Mouse (Mus musculus): ENCODE data around the gene Tgfbr2. TPM values are rescaled to one million over a fixed set of nuclear protein-coding genes. Genes with fewer than 3 reads are reported as not detected.

Tgfbr2 gene
- total and polyA plus RNA-seq, 3 experiments, result 19.6 to 46.3 (median 42.8) TPM

GRCm38 (mm10) chr9:116137645-116138044 lies 37.5 kb downstream of the Tgfbr2 start:
- no peaks in the 10 kb centered on the region for H3K9me3 ChIP-seq (replicated peaks; ENCODE audit: low read length)

GRCm38 (mm10) chr9:116136811-116137210 lies 38.3 kb downstream of the Tgfbr2 start:
- Histone ChIP-seq H3K79me2 (replicated peaks; ENCODE audit: control insufficient read depth, extremely low read depth, insufficient read depth, poor library complexity, severe bottlenecking) (peaks cover 75% of the 10 kb centered on the region), H3K9me3 (replicated peaks; ENCODE audit: low read length) (no peaks in the 10 kb centered on the region), H3K27me3 (replicated peaks) (no peaks in the 10 kb centered on the region), H3K9ac (ENCODE audit: insufficient read depth, low read depth) (peak overlapping the region; percentile 52; the same call in 1 of the 2 replicates), H3K4me2 (ENCODE audit: insufficient read depth, low read depth, poor library complexity, severe bottlenecking) (peak overlapping the region; percentile 63), H3K4me1 (ENCODE audit: control insufficient read depth in 1 of 2, insufficient read depth in 2 of 2) (peaks cover 45 to 86% of the 10 kb centered on the region in 2 experiments), H3K36me3 (replicated peaks in 1 of 2; ENCODE audit: control insufficient read depth in 1 of 2, insufficient read depth in 1 of 2, low read length in 1 of 2) (peaks cover 16 to 62% of the 10 kb centered on the region in 2 experiments), H3K27ac (ENCODE audit: insufficient read depth, low read depth) (peak overlapping the region; percentile 93), H3K4me3 (replicated peaks in 1 of 3; ENCODE audit: low read depth in 2 of 3, low read length in 2 of 3, poor library complexity in 1 of 3) (no peak overlapping the region)
- in situ Hi-C loops (cut with MboI; ENCODE audit: low pct_ligation_motif_present, low pct_unique_long_range_greater_than_20kb, low sequenced_read_pairs) (loop anchor here (5.0 to 10.0 kb wide), 2 partner anchors 35 to 248 kb away; no protein-coding TSS in a partner anchor), dilution Hi-C loops (cut with MboI; ENCODE audit: extremely low pct_ligation_motif_present, extremely low pct_unique_long_range_greater_than_20kb, low sequenced_read_pairs) (no loop called here)
- DNase-seq (ENCODE audit: extremely low read depth), result peak; percentile 84
- TF ChIP-seq TCF12 (IDR thresholded peaks at IDR 0.05; ENCODE audit: low read depth, low read length), result peak; percentile 93
- no peak for TF ChIP-seq GABPA (IDR thresholded peaks at IDR 0.05; ENCODE audit: insufficient replicate concordance, low read depth, low read length)
- TF ChIP-seq JUND (conservative IDR thresholded peaks at IDR 0.05; ENCODE audit: low read depth, low read length), result peak; percentile 89
- peak; percentile 97 for TF ChIP-seq IRF4 (IDR thresholded peaks at IDR 0.05; ENCODE audit: low read depth, low read length)
- peak; percentile 91 for TF ChIP-seq SIN3A (IDR thresholded peaks at IDR 0.05; ENCODE audit: low read length)
- TF ChIP-seq ELF1 (IDR thresholded peaks at IDR 0.05; ENCODE audit: low read depth, low read length), result no peak
- no peak; the same call in 1 of the 2 replicates for TF ChIP-seq SMC3 (IDR thresholded peaks at IDR 0.05; ENCODE audit: low read depth, low read length)
- TF ChIP-seq ZC3H11A (IDR thresholded peaks at IDR 0.05; ENCODE audit: low read depth, low read length), result no peak
- peak; percentile 50; the same call in 1 of the 2 replicates for TF ChIP-seq TBP (conservative IDR thresholded peaks at IDR 0.05; ENCODE audit: low read depth, low read length)
- peak; percentile 64 for TF ChIP-seq USF1 (IDR thresholded peaks at IDR 0.05; ENCODE audit: low read depth, low read length)
- TF ChIP-seq PAX5 (IDR thresholded peaks at IDR 0.05; ENCODE audit: low read length), result no peak
- TF ChIP-seq NRF1 (IDR thresholded peaks at IDR 0.05; ENCODE audit: low read depth, low read length), result no peak
- peak; percentile 64; the same call in 1 of the 2 replicates for TF ChIP-seq UBTF (IDR thresholded peaks at IDR 0.05; ENCODE audit: low read depth, low read length)
- TF ChIP-seq MXI1 (IDR thresholded peaks at IDR 0.05; ENCODE audit: low read depth, low read length), result peak; percentile 82; the same call in 1 of the 2 replicates
- no peak for TF ChIP-seq MAFK (IDR thresholded peaks at IDR 0.05; ENCODE audit: insufficient replicate concordance, low read length)
- no peak for TF ChIP-seq E2F4 (IDR thresholded peaks at IDR 0.05; ENCODE audit: insufficient replicate concordance, low read depth, low read length)
- TF ChIP-seq USF2 (conservative IDR thresholded peaks at IDR 0.05; ENCODE audit: low read depth, low read length), result peak; percentile 68
- TF ChIP-seq MAX (IDR thresholded peaks at IDR 0.05; ENCODE audit: low read length), result peak; percentile 92
- TF ChIP-seq ZMIZ1 (IDR thresholded peaks at IDR 0.05; ENCODE audit: low read depth, low read length), result no peak

More at GRCm38 (mm10) chr9:116137645-116138044, 37.5 kb downstream of the Tgfbr2 start:
- H3K27ac ChIP-seq (ENCODE audit: insufficient read depth, low read depth), result peak overlapping the region; percentile 93
- TF ChIP-seq MYC (IDR thresholded peaks at IDR 0.05; ENCODE audit: low read depth, low read length), result peak; percentile 78; the same call in 1 of the 2 replicates
- TF ChIP-seq RCOR1 (conservative IDR thresholded peaks at IDR 0.05; ENCODE audit: low read depth, low read length), result no peak; the same call in 1 of the 2 replicates
- TF ChIP-seq RAD21 (IDR thresholded peaks at IDR 0.05; ENCODE audit: low read depth, low read length), result peak; percentile 25
- TF ChIP-seq USF1 (IDR thresholded peaks at IDR 0.05; ENCODE audit: low read depth, low read length), result peak; percentile 78
- no peak for TF ChIP-seq ZKSCAN1 (IDR thresholded peaks at IDR 0.05; ENCODE audit: borderline replicate concordance, low read depth, low read length)
- peak; percentile 85 for TF ChIP-seq CHD2 (IDR thresholded peaks at IDR 0.05; ENCODE audit: low read length)
- TF ChIP-seq ELF1 (IDR thresholded peaks at IDR 0.05; ENCODE audit: low read depth, low read length), result no peak
- peak; percentile 62; the same call in 1 of the 2 replicates for TF ChIP-seq SIN3A (IDR thresholded peaks at IDR 0.05; ENCODE audit: low read length)
- no peak for TF ChIP-seq NRF1 (IDR thresholded peaks at IDR 0.05; ENCODE audit: low read depth, low read length)
- TF ChIP-seq MAZ (IDR thresholded peaks at IDR 0.05; ENCODE audit: low read depth, low read length), result peak; percentile 69
- no peak for TF ChIP-seq E2F4 (IDR thresholded peaks at IDR 0.05; ENCODE audit: insufficient replicate concordance, low read depth, low read length)
- peak; percentile 70 for TF ChIP-seq MAX (IDR thresholded peaks at IDR 0.05; ENCODE audit: low read length)
- TF ChIP-seq POLR2AphosphoS2 (IDR thresholded peaks at IDR 0.05; ENCODE audit: low read depth, low read length), result no peak; the same call in 1 of the 2 replicates
- TF ChIP-seq EP300 (IDR thresholded peaks at IDR 0.05; ENCODE audit: low read length), result peak; percentile 89
- no peak for TF ChIP-seq CHD1 (IDR thresholded peaks at IDR 0.05; ENCODE audit: low read depth, low read length)
- TF ChIP-seq MAFK (IDR thresholded peaks at IDR 0.05; ENCODE audit: insufficient replicate concordance, low read length), result 0 out of 2 replicates have a peak, but pooled peaks have one; percentile 33
- TF ChIP-seq KAT2A (IDR thresholded peaks at IDR 0.05; ENCODE audit: insufficient replicate concordance, low read length), result no peak
- TF ChIP-seq GABPA (IDR thresholded peaks at IDR 0.05; ENCODE audit: insufficient replicate concordance, low read depth, low read length), result no peak
- TF ChIP-seq SMC3 (IDR thresholded peaks at IDR 0.05; ENCODE audit: low read depth, low read length), result no peak
- TF ChIP-seq JUN (IDR thresholded peaks at IDR 0.05; ENCODE audit: insufficient read depth, low read depth, low read length), result peak; percentile 60; the same call in 1 of the 2 replicates
- no peak for TF ChIP-seq PAX5 (IDR thresholded peaks at IDR 0.05; ENCODE audit: low read length)
- peak; percentile 98 for TF ChIP-seq BHLHE40 (IDR thresholded peaks at IDR 0.05; ENCODE audit: low read depth, low read length)
- peak; percentile 92 for TF ChIP-seq TCF12 (IDR thresholded peaks at IDR 0.05; ENCODE audit: low read depth, low read length)
- TF ChIP-seq CTCF (conservative IDR thresholded peaks at IDR 0.05 in 1 of 2, IDR thresholded peaks at IDR 0.05 in 1 of 2; ENCODE audit: low read depth in 2 of 2, low read length in 2 of 2), result no peak
- TF ChIP-seq ETS1 (conservative IDR thresholded peaks at IDR 0.05; ENCODE audit: low read depth, low read length), result peak; percentile 93
- 0 out of 2 replicates have a peak, but pooled peaks have one; percentile 56 for TF ChIP-seq TBP (conservative IDR thresholded peaks at IDR 0.05; ENCODE audit: low read depth, low read length)
- TF ChIP-seq MEF2A (IDR thresholded peaks at IDR 0.05; ENCODE audit: borderline replicate concordance, low read depth, low read length), result peak; percentile 74
- no peak for TF ChIP-seq MXI1 (IDR thresholded peaks at IDR 0.05; ENCODE audit: low read depth, low read length)
- peak; percentile 78 for TF ChIP-seq IRF4 (IDR thresholded peaks at IDR 0.05; ENCODE audit: low read depth, low read length)
- peak; percentile 74 for TF ChIP-seq USF2 (conservative IDR thresholded peaks at IDR 0.05; ENCODE audit: low read depth, low read length)
- TF ChIP-seq JUND (conservative IDR thresholded peaks at IDR 0.05; ENCODE audit: low read depth, low read length), result no peak
- TF ChIP-seq ZMIZ1 (IDR thresholded peaks at IDR 0.05; ENCODE audit: low read depth, low read length), result no peak
- peaks cover 13 to 59% of the 10 kb centered on the region in 2 experiments for H3K36me3 ChIP-seq (replicated peaks in 1 of 2; ENCODE audit: control insufficient read depth in 1 of 2, insufficient read depth in 1 of 2, low read length in 1 of 2)
- peak overlapping the region; percentile 63 for H3K4me2 ChIP-seq (ENCODE audit: insufficient read depth, low read depth, poor library complexity, severe bottlenecking)
- peaks cover 75% of the 10 kb centered on the region for H3K79me2 ChIP-seq (replicated peaks; ENCODE audit: control insufficient read depth, extremely low read depth, insufficient read depth, poor library complexity, severe bottlenecking)
- dilution Hi-C loops (cut with MboI; ENCODE audit: extremely low pct_ligation_motif_present, extremely low pct_unique_long_range_greater_than_20kb, low sequenced_read_pairs), result no loop called here
- H3K4me3 ChIP-seq (replicated peaks in 1 of 3; ENCODE audit: low read depth in 2 of 3, low read length in 2 of 3, poor library complexity in 1 of 3), result no peak overlapping the region
- peak; percentile 75 for DNase-seq (ENCODE audit: extremely low read depth)
- peaks cover 43 to 86% of the 10 kb centered on the region in 2 experiments for H3K4me1 ChIP-seq (ENCODE audit: control insufficient read depth in 1 of 2, insufficient read depth in 2 of 2)
- H3K27me3 ChIP-seq (replicated peaks), result no peaks in the 10 kb centered on the region
- in situ Hi-C loops (cut with MboI; ENCODE audit: low pct_ligation_motif_present, low pct_unique_long_range_greater_than_20kb, low sequenced_read_pairs), result loop anchor here (5.0 to 10.0 kb wide), 2 partner anchors 35 to 247 kb away; no protein-coding TSS in a partner anchor
- H3K9ac ChIP-seq (ENCODE audit: insufficient read depth, low read depth), result peak overlapping the region; percentile 52; the same call in 1 of the 2 replicates

Measured in CH12.LX (cell line).